Mouse (Mus musculus) liver, adult 2 months (tissue): ENCODE measurements around the gene Ptk7. TPM values are rescaled to one million over a fixed set of nuclear protein-coding genes. Genes with fewer than 3 reads are reported as not detected.

Source experiments
- DNase-seq: peaks from one replicate; pipeline ENCODE4 v3.0.0-alpha.2; 2011; ENCODE audit warnings: low read depth, low spot score; ENCODE audit errors: extremely low read depth
- H3K27ac ChIP-seq: fragments of 200-500 bp; replicated peaks from 2 replicates; pipeline ENCODE4 v1.5.1; 2012; ENCODE audit warnings: low read depth, mild to moderate bottlenecking, control low read depth, inconsistent platforms, low read length; ENCODE audit not compliant: insufficient read depth
- H3K27me3 ChIP-seq: fragments of 200-500 bp; 2 replicates; pipeline ENCODE4 v1.6.1; 2012; ENCODE audit warnings: mild to moderate bottlenecking, moderate library complexity, low read length, inconsistent platforms; ENCODE audit not compliant: control insufficient read depth, insufficient read depth
- H3K36me3 ChIP-seq: fragments of 200-500 bp; 2 replicates; pipeline ENCODE4 v1.6.1; 2012; ENCODE audit warnings: low read length, inconsistent platforms; ENCODE audit not compliant: control insufficient read depth, insufficient read depth
- H3K4me1 ChIP-seq: fragments of 200-500 bp; 2 replicates; pipeline ENCODE4 v1.6.1; 2011; ENCODE audit warnings: low read length; ENCODE audit not compliant: control insufficient read depth, insufficient read depth
- H3K4me3 ChIP-seq: fragments of 200-500 bp; 2 replicates; pipeline ENCODE4 v1.5.1; 2011; ENCODE audit warnings: low read depth, mild to moderate bottlenecking, control low read depth, low read length, moderate library complexity; ENCODE audit not compliant: insufficient read depth
- H3K79me2 ChIP-seq: fragments of 200-500 bp; 2 replicates; pipeline ENCODE4 v1.6.1; 2012; ENCODE audit warnings: inconsistent platforms, mild to moderate bottlenecking, low read length, moderate library complexity; ENCODE audit not compliant: control insufficient read depth, insufficient read depth
- H3K9ac ChIP-seq: fragments of 200-500 bp; 2 replicates; pipeline ENCODE4 v1.6.1; 2012; ENCODE audit warnings: low read depth, mild to moderate bottlenecking, control low read depth, inconsistent platforms, low read length
- CTCF ChIP-seq: fragments of 200-500 bp; IDR thresholded peaks from 2 replicates; pipeline ENCODE4 v1.5.1; 2011; ENCODE audit warnings: low read depth, low read length, control low read depth
- POLR2A ChIP-seq: fragments of 200-500 bp; IDR thresholded peaks from 2 replicates; pipeline ENCODE4 v1.6.1; 2011; ENCODE audit warnings: low read length, control low read depth; ENCODE audit not compliant: insufficient read depth; ENCODE audit errors: extremely low read depth
- WGBS: fragments of 180-500 bp; shearing (Covaris S2); methylation state at CpG from one replicate; pipeline ENCODE4 v1.1.7; 2018; 5-methylcytosine and 5-hydroxymethylcytosine counted together
- polyA plus RNA-seq: library from polyadenylated mRNA; depleted of rRNA; stranded (reverse); fragments of >200 nt; gene quantifications from 2 replicates; pipeline ENCODE4 v1.2.3, GENCODE M21; 2012
- total RNA-seq: library from RNA; depleted of rRNA; stranded (reverse); fragments of >200 nt; gene quantifications from 2 replicates; pipeline ENCODE4 v1.2.3, GENCODE M21; 2014

Gene Ptk7
- total and polyA plus RNA-seq, 2 experiments: 0.65 to 0.66 TPM

- H3K36me3 ChIP-seq: no peaks in the 10 kb centered on the region
- no peaks in the 10 kb centered on the region for H3K4me1 ChIP-seq
- no peak overlapping the region for H3K4me3 ChIP-seq
- no peaks in the 10 kb centered on the region for H3K79me2 ChIP-seq
- H3K9ac ChIP-seq: no peak overlapping the region
- TF ChIP-seq POLR2A (no peak), CTCF (no peak)
- WGBS: 93% methylated on average over 2 of the region's 2 CpGs
- no peaks in the 10 kb centered on the region for H3K27me3 ChIP-seq
- DNase-seq: peak; percentile 6
- H3K27ac ChIP-seq: no peak overlapping the region
Observed at GRCm38 (mm10) chr17:46600569-46600968, 28.7 kb downstream of the Ptk7 start.

- H3K79me2 ChIP-seq: no peaks in the 10 kb centered on the region
- DNase-seq: no peak
- H3K27me3 ChIP-seq: no peaks in the 10 kb centered on the region
- TF ChIP-seq CTCF: no peak
- no peak for TF ChIP-seq POLR2A
- H3K9ac ChIP-seq: no peak overlapping the region
- H3K4me1 ChIP-seq: no peaks in the 10 kb centered on the region
- no peaks in the 10 kb centered on the region for H3K36me3 ChIP-seq
- no peak overlapping the region for H3K27ac ChIP-seq
- WGBS: 75% methylated on average over 4 of the region's 4 CpGs
- H3K4me3 ChIP-seq: no peak overlapping the region
Observed at GRCm38 (mm10) chr17:46598963-46599362, 30.3 kb downstream of the Ptk7 start.

GRCm38 (mm10) chr17:46597956-46598355 lies 31.3 kb downstream of the Ptk7 start:
- Histone ChIP-seq H3K4me1 (no peaks in the 10 kb centered on the region), H3K27ac (no peak overlapping the region), H3K4me3 (no peak overlapping the region), H3K27me3 (no peaks in the 10 kb centered on the region), H3K79me2 (no peaks in the 10 kb centered on the region), H3K36me3 (no peaks in the 10 kb centered on the region), H3K9ac (no peak overlapping the region)
- 89% methylated on average over 11 of the region's 11 CpGs for WGBS
- no peak for TF ChIP-seq POLR2A
- no peak for TF ChIP-seq CTCF
- DNase-seq: no peak

- no peak overlapping the region for H3K27ac ChIP-seq
- no peaks in the 10 kb centered on the region; the same call in 1 of the 2 replicates for H3K4me1 ChIP-seq
- H3K27me3 ChIP-seq: no peaks in the 10 kb centered on the region
- H3K36me3 ChIP-seq: no peaks in the 10 kb centered on the region
- no peak for TF ChIP-seq POLR2A
- TF ChIP-seq CTCF: no peak
- no peak overlapping the region for H3K4me3 ChIP-seq
- WGBS: 95% methylated on average over 6 of the region's 6 CpGs
- no peak overlapping the region for H3K9ac ChIP-seq
- H3K79me2 ChIP-seq: no peaks in the 10 kb centered on the region
- DNase-seq: no peak
Observed at GRCm38 (mm10) chr17:46595336-46595735, 34.0 kb downstream of the Ptk7 start.

- no peak overlapping the region for H3K9ac ChIP-seq
- H3K27me3 ChIP-seq: no peaks in the 10 kb centered on the region
- no peak overlapping the region for H3K27ac ChIP-seq
- no peak overlapping the region for H3K4me3 ChIP-seq
- no peaks in the 10 kb centered on the region for H3K79me2 ChIP-seq
- TF ChIP-seq POLR2A (no peak), CTCF (no peak)
- no peaks in the 10 kb centered on the region for H3K36me3 ChIP-seq
- DNase-seq: no peak
- no peaks in the 10 kb centered on the region; the same call in 1 of the 2 replicates for H3K4me1 ChIP-seq
- 80% methylated on average over 9 of the region's 9 CpGs for WGBS
Observed at GRCm38 (mm10) chr17:46594606-46595005, 34.7 kb downstream of the Ptk7 start.

GRCm38 (mm10) chr17:46593124-46593523 lies 36.2 kb downstream of the Ptk7 start:
- 95% methylated on average over 4 of the region's 4 CpGs for WGBS

More at GRCm38 (mm10) chr17:46593124-46593523, 36.2 kb downstream of the Ptk7 start:
- H3K4me1 ChIP-seq: no peaks in the 10 kb centered on the region; the same call in 1 of the 2 replicates
- no peak for TF ChIP-seq CTCF
- TF ChIP-seq POLR2A: no peak
- DNase-seq: no peak
- no peak overlapping the region for H3K4me3 ChIP-seq
- no peak overlapping the region for H3K27ac ChIP-seq
- no peaks in the 10 kb centered on the region for H3K79me2 ChIP-seq
- H3K9ac ChIP-seq: no peak overlapping the region
- no peaks in the 10 kb centered on the region for H3K36me3 ChIP-seq
- no peaks in the 10 kb centered on the region for H3K27me3 ChIP-seq
